Mouse (Mus musculus) intestine, postnatal 0 days (tissue): ENCODE data around the gene Tmem51. TPM values are rescaled to one million over a fixed set of nuclear protein-coding genes. Genes with fewer than 3 reads are reported as not detected.

Experiments used
- ATAC-seq: fragments of 200-750 bp; cut with Nextera tagmentation; 2 replicates; pipeline ENCODE4 v1.8.0; 2017; ENCODE audit warnings: mild to moderate bottlenecking, moderate TSS enrichment, moderate library complexity
- H3K27ac ChIP-seq: fragments of 300-500 bp; sonication (generic); 2 replicates; pipeline ENCODE4 v1.5.1; 2014; ENCODE audit warnings: mild to moderate bottlenecking, low read depth, low read length, moderate library complexity
- H3K27me3 ChIP-seq: fragments of 300-500 bp; sonication (generic); replicated peaks from 2 replicates; pipeline ENCODE4 v1.6.1; 2014; ENCODE audit warnings: low read length, mixed read lengths; ENCODE audit not compliant: control insufficient read depth, insufficient read depth
- H3K36me3 ChIP-seq: fragments of 300-500 bp; sonication (generic); 2 replicates; pipeline ENCODE4 v1.6.1; 2014; ENCODE audit warnings: mild to moderate bottlenecking, moderate library complexity; ENCODE audit not compliant: control insufficient read depth, insufficient read depth
- H3K4me1 ChIP-seq: fragments of 300-500 bp; sonication (generic); replicated peaks from 2 replicates; pipeline ENCODE4 v1.6.1; 2014; ENCODE audit warnings: antibody characterized with exemption, low read length, mixed read lengths; ENCODE audit not compliant: control insufficient read depth, insufficient read depth
- H3K4me2 ChIP-seq: fragments of 300-500 bp; sonication (generic); replicated peaks from 2 replicates; pipeline ENCODE4 v1.6.1; 2014; ENCODE audit warnings: low read depth, mild to moderate bottlenecking, moderate library complexity
- H3K4me3 ChIP-seq: fragments of 300-500 bp; sonication (generic); 2 replicates; pipeline ENCODE4 v1.5.1; 2014; ENCODE audit warnings: low read depth, low read length
- H3K9ac ChIP-seq: fragments of 300-500 bp; sonication (generic); 2 replicates; pipeline ENCODE4 v1.6.1; 2014; ENCODE audit warnings: mild to moderate bottlenecking, low read depth, low read length
- H3K9me3 ChIP-seq: fragments of 300-500 bp; sonication (generic); 2 replicates; pipeline ENCODE4 v1.6.1; 2016; ENCODE audit warnings: mixed run types; ENCODE audit not compliant: control insufficient read depth
- CTCF ChIP-seq: sonication (generic); IDR thresholded peaks from 2 replicates; pipeline ENCODE4 v1.5.1; 2016; ENCODE audit warnings: low read depth, mild to moderate bottlenecking, control low read depth, antibody characterized with exemption, moderate library complexity
- WGBS: fragments of 180-500 bp; shearing (Covaris S2); extraction: QIAGEN DNeasy Blood & Tissue Kit; methylation state at CpG from one replicate; pipeline ENCODE4 v1.1.7; 2014; 5-methylcytosine and 5-hydroxymethylcytosine counted together
- polyA plus RNA-seq: library from polyadenylated mRNA; unstranded; fragments of >200 nt; fragmentation: Nextera tagmentation; extraction: Ambion mirVana; gene quantifications from 2 replicates; pipeline ENCODE4 v1.2.1, GENCODE M21; 2015

Tmem51 gene
- polyA plus RNA-seq, 1 experiment from 2014 or later, result 212 TPM

DNA sequence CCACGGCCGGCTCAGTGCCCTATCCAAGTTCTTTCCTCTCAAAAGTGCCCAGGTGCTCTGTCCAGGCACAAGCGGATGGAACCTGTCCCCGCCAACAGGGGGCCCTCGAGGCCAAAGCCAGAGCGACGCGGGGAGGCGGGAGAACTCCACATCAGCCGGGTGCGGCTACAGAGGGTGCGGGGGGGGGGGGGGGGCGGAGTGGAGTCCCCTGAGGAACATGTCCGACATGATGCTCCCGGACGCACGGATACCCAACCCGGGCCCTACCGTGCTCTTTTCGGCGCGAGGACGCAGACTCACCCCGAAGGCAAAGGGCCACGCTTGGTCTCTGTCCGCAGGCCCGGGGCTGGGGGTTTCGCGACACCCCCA lies 358 bp downstream of the Tmem51 start:
- Histone ChIP-seq H3K36me3 (no peaks in the 10 kb centered on the region; the same call in 1 of the 2 replicates), H3K27ac (peak overlapping the region; percentile 92), H3K9me3 (no peaks in the 10 kb centered on the region), H3K27me3 (no peaks in the 10 kb centered on the region), H3K4me2 (peak overlapping the region; percentile 85), H3K9ac (peak overlapping the region; percentile 65), H3K4me1 (peaks cover 12% of the 10 kb centered on the region; the same call in 1 of the 2 replicates), H3K4me3 (peak overlapping the region; percentile 69)
- under 1% methylated on average over 27 of the region's 29 CpGs for WGBS
- ATAC-seq, result peak; percentile 75
- TF ChIP-seq CTCF, result peak; percentile 81

GRCm38 (mm10) chr4:142083193-142083592 lies 911 bp downstream of the Tmem51 start:
- ATAC-seq, result no peak
- H3K4me3 ChIP-seq, result peak overlapping the region; percentile 69
- no peaks in the 10 kb centered on the region; the same call in 1 of the 2 replicates for H3K36me3 ChIP-seq
- WGBS, result 36% methylated on average over 6 of the region's 6 CpGs
- no peaks in the 10 kb centered on the region for H3K27me3 ChIP-seq
- peaks cover 12% of the 10 kb centered on the region; the same call in 1 of the 2 replicates for H3K4me1 ChIP-seq
- peak overlapping the region; percentile 65 for H3K9ac ChIP-seq
- H3K4me2 ChIP-seq, result peak overlapping the region; percentile 85
- no peak for TF ChIP-seq CTCF
- H3K27ac ChIP-seq, result no peak overlapping the region
- H3K9me3 ChIP-seq, result no peaks in the 10 kb centered on the region

DNA sequence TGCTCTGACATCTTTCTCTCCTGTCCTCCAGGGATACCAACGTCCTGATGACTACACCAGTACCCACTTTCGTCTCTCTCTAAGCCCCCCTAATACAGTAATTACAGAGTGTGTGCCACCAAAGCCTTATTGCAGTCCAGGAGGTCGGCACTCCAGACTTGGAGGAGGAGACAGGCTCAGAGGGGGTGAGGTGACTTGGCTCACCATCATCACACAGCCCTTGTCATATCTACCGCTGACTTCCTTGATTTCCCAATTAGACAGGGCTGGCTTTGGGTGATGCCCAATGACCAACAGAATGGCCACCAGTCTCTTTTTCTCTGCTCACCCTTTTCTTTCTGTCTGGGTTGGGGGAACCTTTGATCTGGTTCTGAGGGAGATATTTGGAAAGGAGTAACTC lies 1.4 kb downstream of the Tmem51 start:
- no peaks in the 10 kb centered on the region; the same call in 1 of the 2 replicates for H3K36me3 ChIP-seq
- H3K27ac ChIP-seq, result no peak overlapping the region; the same call in 1 of the 2 replicates
- 0 out of 2 replicates have a peak overlapping the region, but pooled peaks have one; percentile 65 for H3K9ac ChIP-seq
- no peaks in the 10 kb centered on the region for H3K27me3 ChIP-seq
- H3K4me3 ChIP-seq, result peak overlapping the region; percentile 69; the same call in 1 of the 2 replicates
- H3K4me1 ChIP-seq, result peaks cover 12% of the 10 kb centered on the region; the same call in 1 of the 2 replicates
- no peak for ATAC-seq
- 51% methylated on average over 4 of the region's 4 CpGs for WGBS
- no peaks in the 10 kb centered on the region for H3K9me3 ChIP-seq
- no peak for TF ChIP-seq CTCF
- H3K4me2 ChIP-seq, result peak overlapping the region; percentile 85

- no peak; the same call in 1 of the 2 replicates for TF ChIP-seq CTCF
- no peak overlapping the region for H3K9ac ChIP-seq
- WGBS, result 26% methylated on average over 13 of the region's 13 CpGs
- peak overlapping the region; percentile 24; the same call in 1 of the 2 replicates for H3K27ac ChIP-seq
- no peak for ATAC-seq
- no peaks in the 10 kb centered on the region for H3K9me3 ChIP-seq
- no peaks in the 10 kb centered on the region for H3K27me3 ChIP-seq
- H3K4me2 ChIP-seq, result peak overlapping the region; percentile 85
- no peaks in the 10 kb centered on the region; the same call in 1 of the 2 replicates for H3K36me3 ChIP-seq
- H3K4me3 ChIP-seq, result peak overlapping the region; percentile 1; the same call in 1 of the 2 replicates
- peaks cover 16% of the 10 kb centered on the region; the same call in 1 of the 2 replicates for H3K4me1 ChIP-seq
Measured at GRCm38 (mm10) chr4:142081631-142082283, 2.3 kb downstream of the Tmem51 start.

- Histone ChIP-seq H3K9ac (no peak overlapping the region; the same call in 1 of the 2 replicates), H3K27ac (peak overlapping the region; percentile 24; the same call in 1 of the 2 replicates), H3K36me3 (no peaks in the 10 kb centered on the region; the same call in 1 of the 2 replicates), H3K4me2 (peak overlapping the region; percentile 85), H3K4me1 (peaks cover 16% of the 10 kb centered on the region; the same call in 1 of the 2 replicates), H3K4me3 (peak overlapping the region; percentile 1; the same call in 1 of the 2 replicates), H3K9me3 (no peaks in the 10 kb centered on the region), H3K27me3 (no peaks in the 10 kb centered on the region)
- TF ChIP-seq CTCF, result no peak
- no peak for ATAC-seq
- WGBS, result 44% methylated on average over 17 of the region's 18 CpGs
Measured at GRCm38 (mm10) chr4:142080901-142081630, 3.0 kb downstream of the Tmem51 start.

DNA sequence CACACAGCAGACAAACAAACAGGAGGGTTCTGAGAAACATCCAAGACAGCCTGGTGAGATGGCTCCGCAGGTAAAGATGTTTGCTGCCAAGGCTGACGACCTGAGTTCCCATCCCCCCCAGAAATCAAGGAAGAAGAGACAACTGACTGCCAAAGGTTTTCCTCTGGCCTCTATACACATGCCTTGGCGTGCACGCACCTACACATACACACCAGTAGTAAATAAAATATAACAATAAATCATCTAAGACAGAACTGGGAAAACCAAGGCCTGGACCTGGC lies 3.7 kb downstream of the Tmem51 start:
- ATAC-seq, result no peak
- Histone ChIP-seq H3K36me3 (no peaks in the 10 kb centered on the region; the same call in 1 of the 2 replicates), H3K9me3 (no peaks in the 10 kb centered on the region), H3K27ac (no peak overlapping the region), H3K9ac (no peak overlapping the region), H3K4me1 (peaks cover 16% of the 10 kb centered on the region; the same call in 1 of the 2 replicates), H3K4me2 (no peak overlapping the region), H3K27me3 (no peaks in the 10 kb centered on the region), H3K4me3 (no peak overlapping the region)
- 59% methylated on average over 4 of the region's 4 CpGs for WGBS
- TF ChIP-seq CTCF, result no peak
